13 mouse cellular contexts compared by ENCODE assay signal in the genomic region with DNA sequence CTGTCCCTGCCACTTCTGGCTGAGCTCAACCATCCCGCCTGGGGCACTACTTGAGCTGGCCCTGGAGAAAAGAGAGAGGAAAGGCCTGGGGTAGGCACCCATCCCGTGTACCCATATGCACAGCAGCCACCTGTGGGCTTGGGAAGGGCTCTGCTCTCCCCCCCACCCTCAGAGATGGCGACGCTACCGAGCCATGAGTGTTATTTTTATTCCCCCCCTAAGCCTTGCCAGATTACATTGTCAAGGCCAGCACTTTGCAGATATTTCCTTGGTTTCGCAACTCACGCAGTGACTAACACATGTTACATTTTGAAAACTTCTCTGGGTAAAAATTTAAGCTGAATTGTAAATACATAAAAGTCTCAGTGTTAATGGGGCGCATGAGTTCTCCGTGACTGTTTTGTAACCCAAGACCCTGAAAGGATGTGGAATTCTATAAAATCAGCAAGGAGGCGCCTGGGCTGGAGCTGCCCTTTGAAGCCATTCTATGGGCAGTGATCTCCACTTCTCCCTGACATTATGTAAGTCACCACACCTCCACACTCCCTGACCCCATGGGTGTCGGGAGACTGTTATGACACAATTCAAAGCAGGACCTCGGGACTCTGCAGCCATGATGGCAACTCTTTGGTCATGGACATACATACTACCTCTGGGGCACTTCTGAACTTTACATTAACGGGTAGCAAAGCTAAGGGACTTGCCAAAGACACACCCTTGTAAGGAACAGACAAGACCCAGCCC.
DNase-seq lines count a peak whose midpoint lies in the region; ATAC-seq and TF ChIP-seq lines count a peak whose summit lies in the region.
"Had no signal": no experiment of that assay in that cellular context is flagged by ENCODE, and none has a peak within 500 bp of the region (broad histone marks: within the 10 kb centered on the region; RNA-seq: fewer than 3 reads in every experiment).

No protein-coding gene starts in this region.

- no peaks in the 10 kb centered on the region for H3K9me3 ChIP-seq in limb, embryonic 14.5 days (ENCODE audit: control insufficient read depth, low read length)
- H3K9me3 ChIP-seq in stomach, postnatal 0 days (ENCODE audit: control insufficient read depth, low read length): no peaks in the 10 kb centered on the region
- H3K9me3 ChIP-seq: limb, embryonic 15.5 days; midbrain, embryonic 15.5 days had no signal

- no peaks in the 10 kb centered on the region for H3K36me3 ChIP-seq in limb, embryonic 14.5 days (ENCODE audit: control insufficient read depth, insufficient read depth, low read length)
- H3K36me3 ChIP-seq in stomach, postnatal 0 days (ENCODE audit: control insufficient read depth, insufficient read depth, low read length): no peaks in the 10 kb centered on the region
- H3K36me3 ChIP-seq: limb, embryonic 15.5 days; midbrain, embryonic 15.5 days had no signal

- TF ChIP-seq CTCF in stomach, postnatal 0 days (IDR thresholded peaks at IDR 0.05; ENCODE audit: low read depth): no peak

- H3K27ac ChIP-seq in limb, embryonic 14.5 days (replicated peaks; ENCODE audit: low read depth, low read length): no peak overlapping the region
- no peak overlapping the region for H3K27ac ChIP-seq in stomach, postnatal 0 days (replicated peaks)
- H3K27ac ChIP-seq: kidney, postnatal 0 days; limb, embryonic 15.5 days; midbrain, embryonic 15.5 days had no signal

- H3K4me3 ChIP-seq in limb, embryonic 14.5 days (replicated peaks; ENCODE audit: low read length): no peak overlapping the region
- H3K4me3 ChIP-seq in stomach, postnatal 0 days (ENCODE audit: low read depth, low read length): no peak overlapping the region
- H3K4me3 ChIP-seq: limb, embryonic 15.5 days; midbrain, embryonic 15.5 days had no signal

- no peak for TF ChIP-seq POLR2A in limb, embryonic 14.5 days (IDR thresholded peaks at IDR 0.05; ENCODE audit: borderline replicate concordance, extremely low read depth, insufficient read depth, insufficient read length)

- ATAC-seq in limb, embryonic 14.5 days (ENCODE audit: low FRiP score, low read depth): peak; percentile 41; the same call in 1 of the 2 replicates
- ATAC-seq in stomach, postnatal 0 days (ENCODE audit: low FRiP score, low TSS enrichment): peak; percentile 47
- ATAC-seq: forebrain, postnatal 0 days; midbrain, embryonic 15.5 days had no signal

- TF ChIP-seq EP300 in stomach, postnatal 0 days (optimal IDR thresholded peaks at IDR 0.05): no peak

- no peak overlapping the region for H3K4me2 ChIP-seq in limb, embryonic 14.5 days (replicated peaks; ENCODE audit: low read depth, low read length, severe bottlenecking)
- no peak overlapping the region for H3K4me2 ChIP-seq in stomach, postnatal 0 days (replicated peaks; ENCODE audit: low read depth)
- H3K4me2 ChIP-seq: limb, embryonic 15.5 days; midbrain, embryonic 15.5 days had no signal

- peak; percentile 36 for DNase-seq in gastrocnemius, adult 18-20 months (ENCODE audit: low spot score)
- no peak for DNase-seq in gastrocnemius, postnatal 4 days (ENCODE audit: low spot score in 2 of 2)
- DNase-seq in lung, adult 18-20 months: peak; percentile 16 to 60
- no peak for DNase-seq in lung, postnatal 4 days
- no peak for DNase-seq in limb, embryonic 14.5 days (ENCODE audit: low spot score)
- DNase-seq in stomach, postnatal 0 days (ENCODE audit: low spot score): no peak
- DNase-seq in right cerebral cortex, postnatal 14 days: no peak
- DNase-seq in urinary bladder, adult 18-20 months (ENCODE audit: low spot score in 2 of 2): no peak
- DNase-seq: B cell, adult 2 months; forebrain, postnatal 0 days had no signal

- peaks cover 6% of the 10 kb centered on the region; the same call in 1 of the 2 replicates for H3K27me3 ChIP-seq in limb, embryonic 14.5 days (ENCODE audit: control insufficient read depth, insufficient read depth, low read length)
- no peaks in the 10 kb centered on the region for H3K27me3 ChIP-seq in stomach, postnatal 0 days (ENCODE audit: control insufficient read depth, insufficient read depth, low read length)
- H3K27me3 ChIP-seq: midbrain, embryonic 15.5 days had no signal

- peaks cover 14% of the 10 kb centered on the region for H3K4me1 ChIP-seq in limb, embryonic 14.5 days (ENCODE audit: control insufficient read depth, insufficient read depth, low read length)
- H3K4me1 ChIP-seq in stomach, postnatal 0 days (replicated peaks; ENCODE audit: control insufficient read depth, insufficient read depth): no peaks in the 10 kb centered on the region

- WGBS in limb, embryonic 14.5 days: 29% methylated on average over 13 of the region's 13 CpGs
- 42% methylated on average over 13 of the region's 13 CpGs for WGBS in stomach, postnatal 0 days

- H3K9ac ChIP-seq in limb, embryonic 14.5 days (ENCODE audit: low read depth, low read length, severe bottlenecking): no peak overlapping the region
- H3K9ac ChIP-seq in stomach, postnatal 0 days (ENCODE audit: low read length): no peak overlapping the region
- H3K9ac ChIP-seq: forebrain, postnatal 0 days; limb, embryonic 15.5 days; midbrain, embryonic 15.5 days had no signal

Comparison
In these comparisons a context has a peak if more than half of its experiments do, and no peak if none do; other contexts are left out.
1. DNase-seq: peak in gastrocnemius, adult 18-20 months (single experiment) and lung, adult 18-20 months (2 of 2); none in gastrocnemius, postnatal 4 days (0 of 2), lung, postnatal 4 days (0 of 2), limb, embryonic 14.5 days (single experiment), stomach, postnatal 0 days (single experiment), right cerebral cortex, postnatal 14 days (single experiment) and urinary bladder, adult 18-20 months (0 of 2).